Mouse (Mus musculus): ENCODE results near the gene Twsg1. TPM values are rescaled to one million over a fixed set of nuclear protein-coding genes. Genes with fewer than 3 reads are reported as not detected.

The Twsg1 gene
- total and polyA plus RNA-seq, 2 experiments, result 16.3 to 21.2 TPM

DNA sequence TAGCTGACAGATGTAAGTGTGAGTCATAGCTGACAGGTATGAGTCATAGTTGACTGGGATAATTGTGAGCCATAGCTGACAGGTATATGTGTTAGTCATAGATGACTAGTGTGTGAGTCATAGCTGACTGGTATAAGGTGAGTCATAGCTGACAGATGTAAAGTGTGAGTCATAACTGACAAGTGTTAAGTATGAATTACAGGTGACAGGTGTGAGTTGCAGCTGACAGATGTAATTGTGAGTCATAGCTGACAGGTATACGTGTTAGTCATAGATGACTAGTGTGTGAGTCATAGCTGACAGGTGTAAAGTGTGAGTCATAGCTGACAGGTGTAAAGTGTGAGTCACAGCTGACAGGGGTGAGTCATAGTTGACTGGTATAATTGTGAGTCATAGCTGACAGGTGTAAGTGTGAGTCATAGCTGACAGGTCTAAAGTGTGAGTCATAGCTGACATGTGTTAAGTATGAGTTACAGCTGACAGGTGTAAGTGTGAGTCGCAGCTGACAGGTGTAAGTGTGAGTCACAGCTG is 10.6 kb upstream of the Twsg1 start:
- 94% methylated on average over 2 of the region's 2 CpGs for WGBS
- Histone ChIP-seq H3K79me2 (ENCODE audit: control insufficient read depth, insufficient read depth, low read length) (no peaks in the 10 kb centered on the region), H3K27ac (replicated peaks; ENCODE audit: insufficient read depth, low read depth, low read length) (no peak overlapping the region), H3K4me3 (ENCODE audit: insufficient read depth, low read depth, low read length) (no peak overlapping the region), H3K9ac (ENCODE audit: low read depth, low read length) (no peak overlapping the region), H3K36me3 (ENCODE audit: control insufficient read depth, insufficient read depth, low read length) (no peaks in the 10 kb centered on the region), H3K4me1 (ENCODE audit: control insufficient read depth, insufficient read depth, low read length) (no peaks in the 10 kb centered on the region), H3K27me3 (ENCODE audit: control insufficient read depth, insufficient read depth, low read length) (no peaks in the 10 kb centered on the region)
- no peak for DNase-seq (ENCODE audit: extremely low read depth, low read depth, low spot score)
- TF ChIP-seq CTCF (IDR thresholded peaks at IDR 0.05; ENCODE audit: low read depth, low read length), result no peak
- no peak for TF ChIP-seq POLR2A (IDR thresholded peaks at IDR 0.05; ENCODE audit: extremely low read depth, insufficient read depth, low read length)

DNA sequence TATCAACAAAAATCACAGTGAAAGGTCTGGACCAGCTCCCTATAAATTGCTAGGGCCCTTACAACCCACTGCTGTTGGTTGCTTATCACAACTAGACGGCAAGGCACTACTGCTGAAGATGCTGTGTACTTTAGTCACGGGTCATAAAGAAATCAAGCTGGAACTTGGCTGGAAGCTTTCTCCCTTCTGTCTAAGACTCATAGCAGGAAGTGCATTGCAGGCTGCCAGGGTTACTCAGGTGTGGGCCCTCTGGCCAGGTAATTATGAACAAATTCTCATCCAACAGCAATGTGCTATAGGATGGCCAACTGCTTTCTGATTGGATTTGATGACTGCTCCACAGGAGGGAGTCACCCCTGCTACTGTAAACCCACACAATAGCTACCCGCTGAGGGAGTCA is 8.0 kb upstream of the Twsg1 start:
- WGBS, result 87% methylated on average over 3 of the region's 3 CpGs
- Histone ChIP-seq H3K79me2 (ENCODE audit: control insufficient read depth, insufficient read depth, low read length) (no peaks in the 10 kb centered on the region), H3K4me3 (ENCODE audit: insufficient read depth, low read depth, low read length) (no peak overlapping the region), H3K27ac (replicated peaks; ENCODE audit: insufficient read depth, low read depth, low read length) (no peak overlapping the region), H3K4me1 (ENCODE audit: control insufficient read depth, insufficient read depth, low read length) (no peaks in the 10 kb centered on the region), H3K36me3 (ENCODE audit: control insufficient read depth, insufficient read depth, low read length) (no peaks in the 10 kb centered on the region), H3K9ac (ENCODE audit: low read depth, low read length) (no peak overlapping the region), H3K27me3 (ENCODE audit: control insufficient read depth, insufficient read depth, low read length) (no peaks in the 10 kb centered on the region)
- TF ChIP-seq POLR2A (IDR thresholded peaks at IDR 0.05; ENCODE audit: extremely low read depth, insufficient read depth, low read length) (no peak), CTCF (IDR thresholded peaks at IDR 0.05; ENCODE audit: low read depth, low read length) (no peak)
- no peak for DNase-seq (ENCODE audit: extremely low read depth, low read depth, low spot score)

DNA sequence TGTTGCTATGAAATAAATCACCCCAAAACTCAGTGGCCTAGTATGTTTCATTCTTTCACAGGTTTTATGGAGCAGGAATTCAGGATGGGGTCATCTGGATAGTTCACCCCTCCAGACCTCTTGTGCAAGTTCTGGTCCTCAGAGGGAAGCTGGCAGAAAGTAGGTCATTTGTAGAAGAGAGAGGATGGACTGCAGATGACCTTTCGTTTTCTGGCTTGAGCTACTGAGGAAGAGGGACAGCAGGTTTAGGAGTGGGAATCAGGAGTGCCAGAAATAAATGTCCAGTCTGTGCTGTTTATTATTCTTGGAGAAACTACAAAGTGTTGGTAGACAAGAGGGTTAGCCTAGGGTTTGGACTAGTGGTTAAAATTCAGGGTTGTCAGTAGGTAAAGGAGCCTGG is 7.3 kb upstream of the Twsg1 start:
- no peaks in the 10 kb centered on the region for H3K36me3 ChIP-seq (ENCODE audit: control insufficient read depth, insufficient read depth, low read length)
- WGBS, result 11% methylated on average over 1 of the region's 1 CpGs
- no peaks in the 10 kb centered on the region for H3K4me1 ChIP-seq (ENCODE audit: control insufficient read depth, insufficient read depth, low read length)
- no peaks in the 10 kb centered on the region for H3K27me3 ChIP-seq (ENCODE audit: control insufficient read depth, insufficient read depth, low read length)
- no peaks in the 10 kb centered on the region for H3K79me2 ChIP-seq (ENCODE audit: control insufficient read depth, insufficient read depth, low read length)
- no peak overlapping the region for H3K4me3 ChIP-seq (ENCODE audit: insufficient read depth, low read depth, low read length)
- TF ChIP-seq POLR2A (IDR thresholded peaks at IDR 0.05; ENCODE audit: extremely low read depth, insufficient read depth, low read length), result no peak
- TF ChIP-seq CTCF (IDR thresholded peaks at IDR 0.05; ENCODE audit: low read depth, low read length), result no peak
- DNase-seq (ENCODE audit: extremely low read depth, low read depth, low spot score), result peak; percentile 39
- no peak overlapping the region for H3K27ac ChIP-seq (replicated peaks; ENCODE audit: insufficient read depth, low read depth, low read length)
- no peak overlapping the region for H3K9ac ChIP-seq (ENCODE audit: low read depth, low read length)

DNA sequence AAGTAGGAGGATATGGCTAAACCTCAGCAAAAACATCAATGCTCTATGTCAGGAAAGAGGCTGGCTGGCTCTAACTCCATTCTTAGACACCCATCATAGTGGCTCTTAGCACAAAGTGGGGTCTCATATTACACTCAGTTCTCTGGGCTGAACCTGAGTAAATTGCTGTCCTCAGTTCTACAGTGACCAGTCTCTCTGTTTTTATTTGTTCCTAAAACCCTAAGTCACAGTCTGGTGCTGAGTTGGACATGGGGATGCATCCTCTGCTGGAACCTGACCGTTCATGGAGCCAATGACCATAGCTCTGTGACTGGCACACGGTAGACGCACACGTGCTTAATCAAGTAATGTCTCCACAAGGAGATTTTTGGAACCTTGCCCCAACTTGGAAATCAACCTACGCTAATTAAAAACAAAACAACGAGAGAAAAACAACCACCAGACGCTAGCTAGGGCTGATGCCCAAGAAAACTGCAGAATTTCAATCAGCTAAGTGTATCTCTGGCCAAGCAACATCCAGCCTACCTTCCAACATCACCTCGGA is 6.8 kb upstream of the Twsg1 start:
- DNase-seq (ENCODE audit: extremely low read depth, low read depth, low spot score), result no peak
- no peaks in the 10 kb centered on the region for H3K36me3 ChIP-seq (ENCODE audit: control insufficient read depth, insufficient read depth, low read length)
- H3K4me3 ChIP-seq (ENCODE audit: insufficient read depth, low read depth, low read length), result no peak overlapping the region
- no peaks in the 10 kb centered on the region for H3K4me1 ChIP-seq (ENCODE audit: control insufficient read depth, insufficient read depth, low read length)
- H3K27me3 ChIP-seq (ENCODE audit: control insufficient read depth, insufficient read depth, low read length), result no peaks in the 10 kb centered on the region
- TF ChIP-seq POLR2A (IDR thresholded peaks at IDR 0.05; ENCODE audit: extremely low read depth, insufficient read depth, low read length) (no peak), CTCF (IDR thresholded peaks at IDR 0.05; ENCODE audit: low read depth, low read length) (no peak)
- H3K79me2 ChIP-seq (ENCODE audit: control insufficient read depth, insufficient read depth, low read length), result no peaks in the 10 kb centered on the region
- no peak overlapping the region for H3K9ac ChIP-seq (ENCODE audit: low read depth, low read length)
- no peak overlapping the region for H3K27ac ChIP-seq (replicated peaks; ENCODE audit: insufficient read depth, low read depth, low read length)
- 83% methylated on average over 8 of the region's 8 CpGs for WGBS

DNA sequence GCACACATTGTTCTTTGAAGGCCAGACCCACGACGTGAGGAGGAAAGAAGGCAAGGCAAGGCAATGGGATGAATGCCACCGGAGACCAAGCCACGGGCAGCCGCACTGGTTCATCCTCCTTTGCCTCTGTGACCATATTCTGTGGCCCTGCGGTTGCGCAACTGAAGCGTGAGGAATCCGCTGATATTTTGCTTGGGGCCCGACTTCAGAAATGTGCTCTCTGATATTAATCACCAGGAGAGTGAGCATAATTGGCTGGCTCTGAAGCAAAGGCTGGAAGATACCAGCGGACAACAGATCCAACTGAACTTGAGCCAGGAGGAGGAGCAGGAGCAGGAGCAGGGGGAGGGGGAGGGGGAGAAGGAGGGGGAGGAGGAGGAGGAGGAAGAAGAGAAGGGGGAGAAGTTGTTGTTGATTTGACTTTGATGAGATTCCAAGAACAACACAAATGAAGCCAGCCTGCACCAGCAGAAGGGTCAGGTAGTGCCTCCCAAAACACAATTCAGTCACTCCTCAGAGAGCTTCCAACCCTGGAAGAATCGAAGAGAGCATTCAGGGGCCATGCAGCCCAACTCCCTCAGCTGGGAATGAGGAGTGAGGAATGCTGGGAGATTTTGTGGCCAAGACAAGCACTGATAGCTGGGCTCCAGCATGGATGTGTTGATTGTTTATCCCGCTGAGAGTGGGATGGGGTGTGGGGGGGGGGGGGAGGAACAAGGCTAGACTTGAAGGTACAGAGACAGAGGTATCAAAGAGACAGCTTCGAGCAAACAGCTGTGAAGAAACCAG is 6.2 kb upstream of the Twsg1 start:
- Histone ChIP-seq H3K27ac (replicated peaks; ENCODE audit: insufficient read depth, low read depth, low read length) (no peak overlapping the region), H3K9ac (ENCODE audit: low read depth, low read length) (no peak overlapping the region), H3K36me3 (ENCODE audit: control insufficient read depth, insufficient read depth, low read length) (no peaks in the 10 kb centered on the region), H3K79me2 (ENCODE audit: control insufficient read depth, insufficient read depth, low read length) (no peaks in the 10 kb centered on the region), H3K4me3 (ENCODE audit: insufficient read depth, low read depth, low read length) (no peak overlapping the region), H3K4me1 (ENCODE audit: control insufficient read depth, insufficient read depth, low read length) (no peaks in the 10 kb centered on the region), H3K27me3 (ENCODE audit: control insufficient read depth, insufficient read depth, low read length) (no peaks in the 10 kb centered on the region)
- 59% methylated on average over 14 of the region's 14 CpGs for WGBS
- no peak for TF ChIP-seq CTCF (IDR thresholded peaks at IDR 0.05; ENCODE audit: low read depth, low read length)
- TF ChIP-seq POLR2A (IDR thresholded peaks at IDR 0.05; ENCODE audit: extremely low read depth, insufficient read depth, low read length), result no peak
- DNase-seq (ENCODE audit: extremely low read depth, low read depth, low spot score), result peak; percentile 50

DNA sequence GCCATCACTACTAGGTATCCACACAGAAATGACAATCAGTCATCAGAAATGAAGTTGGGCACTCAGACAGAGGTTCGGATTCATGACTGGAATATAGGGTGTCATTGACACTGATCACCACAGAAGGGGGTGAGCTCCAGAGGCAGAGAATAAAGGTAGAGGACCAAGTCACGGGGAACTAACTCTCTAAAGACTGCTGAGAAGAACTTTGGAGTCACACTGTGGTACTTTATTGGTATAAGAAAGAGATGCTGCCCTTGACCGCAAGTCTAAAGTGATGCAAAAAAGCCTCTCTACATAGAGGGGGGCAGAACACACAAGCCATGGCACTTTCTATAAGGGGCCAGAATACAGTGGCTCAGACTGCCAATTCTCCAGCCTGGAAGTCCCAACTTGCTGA is 5.1 kb upstream of the Twsg1 start:
- no peak for DNase-seq (ENCODE audit: extremely low read depth, low read depth, low spot score)
- Histone ChIP-seq H3K27me3 (ENCODE audit: control insufficient read depth, insufficient read depth, low read length) (no peaks in the 10 kb centered on the region), H3K79me2 (ENCODE audit: control insufficient read depth, insufficient read depth, low read length) (no peaks in the 10 kb centered on the region), H3K36me3 (ENCODE audit: control insufficient read depth, insufficient read depth, low read length) (no peaks in the 10 kb centered on the region), H3K9ac (ENCODE audit: low read depth, low read length) (no peak overlapping the region), H3K4me3 (ENCODE audit: insufficient read depth, low read depth, low read length) (no peak overlapping the region), H3K4me1 (ENCODE audit: control insufficient read depth, insufficient read depth, low read length) (peaks cover 3% of the 10 kb centered on the region; the same call in 1 of the 2 replicates), H3K27ac (replicated peaks; ENCODE audit: insufficient read depth, low read depth, low read length) (no peak overlapping the region)
- TF ChIP-seq POLR2A (IDR thresholded peaks at IDR 0.05; ENCODE audit: extremely low read depth, insufficient read depth, low read length) (no peak), CTCF (IDR thresholded peaks at IDR 0.05; ENCODE audit: low read depth, low read length) (no peak)
- WGBS, result 93% methylated on average over 3 of the region's 3 CpGs

All from liver, adult 2 months (tissue).